18 mouse cellular contexts compared by ENCODE assay signal in the genomic region with DNA sequence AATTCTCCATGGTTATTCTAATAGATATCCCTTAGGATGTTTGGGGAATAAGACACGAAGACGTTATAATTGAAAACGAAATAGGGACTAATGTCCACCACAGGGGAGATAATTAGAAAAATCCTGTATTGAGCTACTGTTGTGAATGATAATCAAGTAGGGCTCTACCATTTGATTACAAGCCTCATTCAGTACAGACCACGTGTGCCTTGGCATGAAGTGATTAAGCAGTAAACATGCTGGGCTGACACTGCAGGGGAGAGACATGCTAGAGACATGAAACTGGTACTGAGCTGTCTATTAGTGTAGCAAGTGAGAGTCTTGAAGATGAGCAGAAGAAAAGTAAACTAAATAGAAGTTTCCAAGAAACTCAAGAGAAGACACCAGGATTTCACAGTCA.
"Had no signal": no experiment of that assay in that cellular context is flagged by ENCODE, and none has a peak within 500 bp of the region (broad histone marks: within the 10 kb centered on the region; RNA-seq: fewer than 3 reads in every experiment).

No protein-coding gene starts in this region.

- H3K27me3 ChIP-seq: midbrain, embryonic 13.5 days; neural tube, embryonic 12.5 days had no signal

- DNase-seq: lung, adult 18-20 months; lung, embryonic 14.5 days; lung, postnatal 10 days; lung, postnatal 4 days; retina, postnatal 1 day; right cerebral cortex, adult 18-20 months; right cerebral cortex, postnatal 25 days; right cerebral cortex, postnatal 4 days; spleen, adult 18-20 months; thymus, adult 18-20 months; thymus, postnatal 14 days; thymus, postnatal 36 days had no signal

- ATAC-seq: midbrain, embryonic 13.5 days; midbrain, embryonic 16.5 days had no signal

- H3K9me3 ChIP-seq: midbrain, embryonic 10.5 days; midbrain, embryonic 13.5 days; neural tube, embryonic 12.5 days had no signal

- H3K36me3 ChIP-seq: midbrain, embryonic 10.5 days; midbrain, embryonic 13.5 days; neural tube, embryonic 12.5 days had no signal

- H3K4me3 ChIP-seq: midbrain, embryonic 10.5 days; midbrain, embryonic 13.5 days; myocyte; neural tube, embryonic 12.5 days had no signal

- H3K4me1 ChIP-seq: midbrain, embryonic 10.5 days; midbrain, embryonic 13.5 days; neural tube, embryonic 12.5 days had no signal

- H3K4me2 ChIP-seq: lung, embryonic 14.5 days; midbrain, embryonic 13.5 days; neural tube, embryonic 12.5 days had no signal

- H3K9ac ChIP-seq: liver, embryonic 14.5 days; lung, embryonic 14.5 days; midbrain, embryonic 13.5 days; neural tube, embryonic 12.5 days had no signal

- H3K27ac ChIP-seq: liver, embryonic 14.5 days; midbrain, embryonic 10.5 days; midbrain, embryonic 13.5 days; neural tube, embryonic 12.5 days had no signal
